Mouse (Mus musculus) stomach, embryonic 16.5 days (tissue): ENCODE measurements around the gene Cald1. TPM values are rescaled to one million over a fixed set of nuclear protein-coding genes. Genes with fewer than 3 reads are reported as not detected.

Source experiments
- ATAC-seq: fragments of 200-750 bp; cut with Nextera tagmentation; 2 replicates; pipeline ENCODE4 v1.8.0; 2017; ENCODE audit warnings: moderate number of reproducible peaks, moderate TSS enrichment; ENCODE audit not compliant: insufficient read depth, low FRiP score
- H3K27ac ChIP-seq: fragments of 300-500 bp; sonication (generic); 2 replicates; pipeline ENCODE4 v1.5.1; 2014; ENCODE audit warnings: low read length
- H3K27me3 ChIP-seq: fragments of 300-500 bp; sonication (generic); 2 replicates; pipeline ENCODE4 v1.6.1; 2014; ENCODE audit warnings: low read length, control low read depth, mixed read lengths; ENCODE audit not compliant: control insufficient read depth, insufficient read depth
- H3K36me3 ChIP-seq: fragments of 300-500 bp; sonication (generic); 2 replicates; pipeline ENCODE4 v1.6.1; 2014; ENCODE audit warnings: low read length; ENCODE audit not compliant: control insufficient read depth, insufficient read depth
- H3K4me1 ChIP-seq: fragments of 300-500 bp; sonication (generic); 2 replicates; pipeline ENCODE4 v1.6.1; 2014; ENCODE audit warnings: low read length, control low read depth, mixed read lengths; ENCODE audit not compliant: control insufficient read depth, insufficient read depth
- H3K4me2 ChIP-seq: fragments of 300-500 bp; sonication (generic); 2 replicates; pipeline ENCODE4 v1.6.1; 2014; ENCODE audit warnings: low read depth, low read length, mixed read lengths
- H3K4me3 ChIP-seq: fragments of 300-500 bp; sonication (generic); replicated peaks from 2 replicates; pipeline ENCODE4 v1.5.1; 2014; ENCODE audit warnings: mild to moderate bottlenecking, low read length
- H3K9ac ChIP-seq: fragments of 300-500 bp; sonication (generic); 2 replicates; pipeline ENCODE4 v1.6.1; 2014; ENCODE audit warnings: low read length
- H3K9me3 ChIP-seq: fragments of 300-500 bp; sonication (generic); replicated peaks from 2 replicates; pipeline ENCODE4 v1.6.1; 2016; ENCODE audit warnings: low read length, control low read depth; ENCODE audit not compliant: control insufficient read depth
- WGBS: fragments of 180-500 bp; shearing (Covaris S2); extraction: QIAGEN DNeasy Blood & Tissue Kit; methylation state at CpG from one replicate; pipeline ENCODE4 v1.1.7; 2014; 5-methylcytosine and 5-hydroxymethylcytosine counted together
- polyA plus RNA-seq: library from polyadenylated mRNA; unstranded; fragments of >200 nt; fragmentation: Nextera tagmentation; extraction: Ambion mirVana; gene quantifications from 2 replicates; pipeline ENCODE4 v1.2.1, GENCODE M21; 2015

Gene Cald1
- polyA plus RNA-seq, 1 experiment from 2014 or later = 362 TPM

DNA sequence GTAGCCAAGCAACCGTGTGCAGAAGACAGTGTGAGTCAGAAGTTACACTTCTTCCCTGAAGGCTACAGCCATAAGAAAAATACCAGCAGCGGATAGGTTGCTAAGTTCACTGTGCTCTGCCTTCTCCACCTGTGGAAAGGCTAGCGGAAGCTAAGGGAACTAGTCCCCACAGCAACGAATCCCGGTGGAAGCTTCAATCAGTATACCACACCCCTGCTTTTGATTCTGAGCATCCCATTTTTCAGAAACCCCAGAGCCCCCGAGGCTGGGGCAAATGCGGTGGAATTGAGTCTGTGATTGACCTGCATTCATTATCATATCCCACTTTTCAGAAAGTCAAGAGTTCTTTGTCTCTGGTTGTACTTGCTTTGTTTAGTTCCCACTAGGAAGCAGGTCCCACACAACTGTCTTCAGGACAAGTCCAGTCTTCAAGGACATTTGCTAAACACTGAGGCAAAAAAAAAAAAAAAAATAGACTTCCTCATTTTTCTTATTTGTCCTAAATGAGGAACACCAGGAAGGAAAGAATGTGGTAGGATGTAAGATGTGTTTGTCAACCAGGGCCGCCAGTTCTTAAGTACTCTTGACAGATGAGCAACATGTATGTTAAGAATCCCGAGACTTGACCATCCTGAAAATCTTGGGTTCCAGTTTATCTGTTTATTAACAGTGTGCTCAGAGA is 118.0 kb downstream of the Cald1 start:
- Histone ChIP-seq H3K36me3 (no peaks in the 10 kb centered on the region), H3K9me3 (no peaks in the 10 kb centered on the region), H3K27ac (no peak overlapping the region), H3K9ac (no peak overlapping the region), H3K4me3 (no peak overlapping the region), H3K4me2 (no peak overlapping the region), H3K27me3 (no peaks in the 10 kb centered on the region), H3K4me1 (peaks cover 8% of the 10 kb centered on the region; the same call in 1 of the 2 replicates)
- ATAC-seq = no peak
- 85% methylated on average over 9 of the region's 9 CpGs for WGBS

GRCm38 (mm10) chr6:34716888-34717635 is 118.8 kb downstream of the Cald1 start:
- Histone ChIP-seq H3K36me3 (no peaks in the 10 kb centered on the region), H3K9ac (no peak overlapping the region), H3K4me1 (peaks cover 8% of the 10 kb centered on the region; the same call in 1 of the 2 replicates), H3K9me3 (no peaks in the 10 kb centered on the region), H3K4me2 (no peak overlapping the region), H3K27ac (0 out of 2 replicates have a peak overlapping the region, but pooled peaks have one; percentile 6), H3K4me3 (no peak overlapping the region), H3K27me3 (no peaks in the 10 kb centered on the region)
- 31% methylated on average over 3 of the region's 3 CpGs for WGBS
- ATAC-seq = no peak

GRCm38 (mm10) chr6:34717651-34718050 is 119.4 kb downstream of the Cald1 start:
- Histone ChIP-seq H3K27ac (0 out of 2 replicates have a peak overlapping the region, but pooled peaks have one; percentile 6), H3K4me2 (no peak overlapping the region), H3K4me1 (peaks cover 8% of the 10 kb centered on the region; the same call in 1 of the 2 replicates), H3K9ac (no peak overlapping the region), H3K9me3 (no peaks in the 10 kb centered on the region), H3K36me3 (no peaks in the 10 kb centered on the region), H3K27me3 (no peaks in the 10 kb centered on the region), H3K4me3 (no peak overlapping the region)
- 74% methylated on average over 4 of the region's 4 CpGs for WGBS
- ATAC-seq = no peak

- WGBS = 69% methylated on average over 6 of the region's 6 CpGs
- H3K27ac ChIP-seq = no peak overlapping the region
- H3K9ac ChIP-seq = no peak overlapping the region
- H3K27me3 ChIP-seq = no peaks in the 10 kb centered on the region
- no peak for ATAC-seq
- no peak overlapping the region for H3K4me2 ChIP-seq
- H3K4me1 ChIP-seq = peaks cover 8% of the 10 kb centered on the region; the same call in 1 of the 2 replicates
- H3K9me3 ChIP-seq = no peaks in the 10 kb centered on the region
- H3K4me3 ChIP-seq = no peak overlapping the region
- no peaks in the 10 kb centered on the region for H3K36me3 ChIP-seq
Observed at GRCm38 (mm10) chr6:34719141-34719680, 120.9 kb downstream of the Cald1 start.

GRCm38 (mm10) chr6:34720447-34720846 is 122.1 kb downstream of the Cald1 start:
- Histone ChIP-seq H3K9me3 (no peaks in the 10 kb centered on the region), H3K9ac (no peak overlapping the region), H3K27ac (no peak overlapping the region), H3K4me1 (peaks cover 8% of the 10 kb centered on the region; the same call in 1 of the 2 replicates), H3K4me2 (no peak overlapping the region), H3K4me3 (no peak overlapping the region), H3K27me3 (no peaks in the 10 kb centered on the region), H3K36me3 (no peaks in the 10 kb centered on the region)
- no peak for ATAC-seq
- 66% methylated on average over 4 of the region's 4 CpGs for WGBS

DNA sequence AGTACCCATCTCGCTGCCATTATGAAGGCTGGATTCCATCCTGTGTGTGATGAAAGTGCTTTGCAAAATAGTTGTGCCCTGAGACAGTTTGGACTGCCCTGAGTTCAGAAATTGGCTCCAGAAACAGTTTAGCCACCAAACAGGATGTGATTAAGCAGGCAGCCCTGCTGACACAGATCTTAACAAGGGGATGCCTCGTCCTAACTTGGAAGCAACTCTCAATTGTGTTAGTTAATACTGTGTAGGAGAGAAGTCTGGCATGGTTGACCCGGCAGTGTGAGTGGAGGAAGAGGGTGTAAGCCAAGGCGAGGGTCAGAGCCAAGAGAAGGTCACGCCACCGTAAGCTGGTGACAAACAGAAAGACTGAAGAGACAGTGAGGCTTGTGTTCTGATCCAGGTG is 123.4 kb downstream of the Cald1 start:
- ATAC-seq = no peak
- H3K9ac ChIP-seq = no peak overlapping the region
- H3K9me3 ChIP-seq = no peaks in the 10 kb centered on the region
- H3K27me3 ChIP-seq = no peaks in the 10 kb centered on the region
- no peaks in the 10 kb centered on the region for H3K36me3 ChIP-seq
- no peak overlapping the region for H3K4me2 ChIP-seq
- 65% methylated on average over 6 of the region's 6 CpGs for WGBS
- no peak overlapping the region for H3K27ac ChIP-seq
- H3K4me1 ChIP-seq = peaks cover 10% of the 10 kb centered on the region
- H3K4me3 ChIP-seq = no peak overlapping the region

DNA sequence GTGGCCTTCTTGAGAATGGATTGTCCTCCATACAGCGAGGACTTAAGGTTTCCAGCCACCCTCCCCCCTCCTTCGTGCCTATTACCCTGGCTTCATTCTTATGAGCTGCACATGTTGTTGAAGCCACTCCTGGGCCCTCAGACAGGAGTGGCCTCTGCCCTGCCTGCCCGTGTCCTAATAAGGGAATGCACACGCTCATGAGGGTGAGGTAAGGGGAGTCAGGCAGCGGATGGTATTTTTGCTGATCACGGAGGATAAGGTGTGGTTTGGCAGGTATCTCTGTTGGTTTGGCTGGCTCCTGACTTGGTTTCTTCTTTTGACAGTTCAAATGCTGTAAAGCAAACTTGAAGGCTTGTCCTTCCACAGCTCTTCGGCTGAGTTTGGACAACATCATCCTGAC is 124.4 kb downstream of the Cald1 start:
- H3K9me3 ChIP-seq = no peaks in the 10 kb centered on the region
- no peak for ATAC-seq
- H3K27ac ChIP-seq = no peak overlapping the region
- no peaks in the 10 kb centered on the region for H3K27me3 ChIP-seq
- H3K36me3 ChIP-seq = no peaks in the 10 kb centered on the region
- no peak overlapping the region for H3K4me3 ChIP-seq
- peaks cover 10% of the 10 kb centered on the region for H3K4me1 ChIP-seq
- no peak overlapping the region for H3K9ac ChIP-seq
- WGBS = 78% methylated on average over 7 of the region's 7 CpGs
- no peak overlapping the region for H3K4me2 ChIP-seq

- H3K9me3 ChIP-seq = no peaks in the 10 kb centered on the region
- no peak overlapping the region for H3K4me2 ChIP-seq
- WGBS = 84% methylated on average over 10 of the region's 10 CpGs
- H3K4me1 ChIP-seq = peaks cover 10% of the 10 kb centered on the region; the same call in 1 of the 2 replicates
- no peak for ATAC-seq
- no peak overlapping the region for H3K4me3 ChIP-seq
- H3K36me3 ChIP-seq = no peaks in the 10 kb centered on the region
- H3K9ac ChIP-seq = no peak overlapping the region
- H3K27me3 ChIP-seq = no peaks in the 10 kb centered on the region
- no peak overlapping the region for H3K27ac ChIP-seq
Observed at GRCm38 (mm10) chr6:34723250-34723904, 125.1 kb downstream of the Cald1 start.

DNA sequence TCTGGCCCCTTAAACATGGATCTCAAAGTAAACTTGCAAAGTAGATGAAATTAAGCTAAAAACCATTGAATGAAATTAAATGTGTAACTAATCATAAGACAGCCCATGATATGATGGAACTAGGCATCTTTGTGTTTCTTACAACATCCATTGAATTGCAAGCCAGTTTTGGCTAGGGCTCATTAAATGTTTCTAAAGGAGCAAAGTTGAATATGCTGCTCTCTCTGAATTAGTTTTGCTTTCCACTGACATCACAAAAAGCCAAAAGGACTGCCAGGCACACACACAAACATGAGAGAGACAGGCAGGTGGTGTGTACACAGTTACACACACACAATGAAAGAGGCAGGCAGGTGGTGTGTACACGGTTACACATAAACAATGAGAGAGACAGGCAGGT is 127.4 kb downstream of the Cald1 start:
- no peak overlapping the region for H3K4me3 ChIP-seq
- no peak overlapping the region for H3K9ac ChIP-seq
- no peak overlapping the region for H3K27ac ChIP-seq
- H3K36me3 ChIP-seq = no peaks in the 10 kb centered on the region
- WGBS = 37% methylated on average over 1 of the region's 1 CpGs
- peaks cover 21% of the 10 kb centered on the region for H3K4me1 ChIP-seq
- H3K4me2 ChIP-seq = no peak overlapping the region
- H3K27me3 ChIP-seq = no peaks in the 10 kb centered on the region
- no peak for ATAC-seq
- no peaks in the 10 kb centered on the region for H3K9me3 ChIP-seq
